Mouse (Mus musculus): ENCODE measurements around the gene Mrpl52.

- no peak for TF ChIP-seq CTCF (IDR thresholded peaks at IDR 0.05; ENCODE audit: low read depth)
- TF ChIP-seq EP300 (IDR thresholded peaks at IDR 0.05; ENCODE audit: low read depth), result no peak
These were observed 10.4 kb upstream of the Mrpl52 start for GRCm38 (mm10) chr14:54416229-54416775.

Data from liver, embryonic 14.5 days (tissue).